Mouse (Mus musculus): ENCODE measurements at regions not wholly inside any gene's neighbourhood (a gene's known extent, or its start where the extent isn't known, plus 50 kb on each side); places are given as distances from the start of the nearest gene placed in this dataset. TPM values are rescaled to one million over a fixed set of nuclear protein-coding genes. Genes with fewer than 3 reads are reported as not detected.

DNA sequence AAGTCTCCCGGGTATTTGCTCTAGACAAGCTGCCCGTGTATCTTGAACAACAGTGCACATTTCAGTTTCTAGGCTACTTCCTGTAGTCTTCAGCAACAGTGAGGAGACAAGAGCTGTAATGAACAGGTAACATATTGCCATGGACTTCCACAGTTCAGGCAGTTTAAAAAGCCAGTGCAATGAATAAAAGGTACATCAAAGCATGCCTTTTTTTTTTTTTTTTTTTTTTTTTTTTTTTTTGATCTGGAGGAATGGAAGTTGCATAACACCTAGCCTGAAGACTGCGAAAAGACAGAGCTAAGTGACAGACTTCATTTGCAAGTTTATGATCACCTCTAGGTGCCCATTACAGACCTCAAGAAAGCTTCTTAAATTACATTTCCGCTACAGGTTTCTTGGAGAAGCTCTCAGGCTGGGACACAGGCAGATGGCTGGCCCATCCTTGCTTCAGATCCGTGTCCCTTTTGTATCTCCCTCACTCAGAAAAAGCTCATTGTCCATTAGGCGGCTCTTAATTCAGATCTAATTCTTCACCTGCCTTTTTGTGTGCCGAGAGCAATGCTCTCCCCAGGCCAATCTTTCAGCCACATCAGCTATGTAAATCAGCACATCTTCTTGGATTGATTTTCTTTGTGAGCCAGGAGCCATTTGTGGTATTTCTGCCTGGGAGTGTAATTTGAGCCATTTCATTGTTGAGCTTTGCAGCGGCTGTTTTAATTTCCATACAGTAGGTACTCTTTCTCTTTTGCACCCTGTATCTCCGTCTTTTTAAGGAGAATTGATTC lies 78.6 kb upstream of the Cnr1 start:
- Histone ChIP-seq H3K4me3 (ENCODE audit: low read depth, low read length) (no peak overlapping the region), H3K9me3 (ENCODE audit: low read length) (no peaks in the 10 kb centered on the region), H3K36me3 (replicated peaks; ENCODE audit: insufficient read depth, low read length) (no peaks in the 10 kb centered on the region), H3K27ac (ENCODE audit: low read depth) (no peak overlapping the region), H3K4me1 (ENCODE audit: insufficient read depth) (no peaks in the 10 kb centered on the region), H3K9ac (replicated peaks) (no peak overlapping the region), H3K4me2 (ENCODE audit: low read depth, low read length) (no peak overlapping the region), H3K27me3 (ENCODE audit: insufficient read depth, low read length) (no peaks in the 10 kb centered on the region)
- 49% methylated on average over 9 of the region's 9 CpGs for WGBS (ENCODE audit: insufficient replicate concordance)
- TF ChIP-seq EP300 (IDR thresholded peaks at IDR 0.05; ENCODE audit: low read depth) = no peak
- TF ChIP-seq CTCF (IDR thresholded peaks at IDR 0.05; ENCODE audit: low read depth) = no peak
- DNase-seq = no peak
- ATAC-seq = no peak

DNA sequence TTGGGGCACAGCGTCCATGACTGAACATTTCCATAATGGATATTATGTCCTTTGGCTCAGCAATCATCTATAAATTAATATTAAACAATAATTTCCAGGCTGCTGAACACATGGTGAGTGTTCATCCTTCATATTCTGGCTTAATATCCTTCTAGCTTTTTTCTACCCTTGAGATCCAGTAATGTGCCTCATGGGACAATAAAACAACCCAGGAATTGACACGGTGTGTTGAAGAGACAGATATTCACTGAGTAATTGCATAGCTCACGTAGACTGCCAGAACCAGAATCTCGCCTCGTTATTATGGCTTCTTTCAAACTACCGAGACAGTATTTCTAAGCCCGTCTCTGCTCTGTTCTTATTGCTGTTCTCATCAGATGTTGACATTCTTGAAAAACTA lies 74.1 kb upstream of the Cnr1 start:
- no peak overlapping the region for H3K4me3 ChIP-seq (ENCODE audit: low read depth, low read length)
- no peaks in the 10 kb centered on the region for H3K9me3 ChIP-seq (ENCODE audit: low read length)
- no peak for DNase-seq
- WGBS (ENCODE audit: insufficient replicate concordance) = 81% methylated on average over 7 of the region's 7 CpGs
- H3K4me2 ChIP-seq (ENCODE audit: low read depth, low read length) = no peak overlapping the region
- no peak overlapping the region for H3K27ac ChIP-seq (ENCODE audit: low read depth)
- H3K27me3 ChIP-seq (ENCODE audit: insufficient read depth, low read length) = no peaks in the 10 kb centered on the region
- no peak overlapping the region for H3K9ac ChIP-seq (replicated peaks)
- ATAC-seq = no peak
- no peaks in the 10 kb centered on the region for H3K36me3 ChIP-seq (replicated peaks; ENCODE audit: insufficient read depth, low read length)
- no peak for TF ChIP-seq EP300 (IDR thresholded peaks at IDR 0.05; ENCODE audit: low read depth)
- no peak for TF ChIP-seq CTCF (IDR thresholded peaks at IDR 0.05; ENCODE audit: low read depth)
- no peaks in the 10 kb centered on the region for H3K4me1 ChIP-seq (ENCODE audit: insufficient read depth)

- no peaks in the 10 kb centered on the region for H3K4me1 ChIP-seq (ENCODE audit: insufficient read depth)
- DNase-seq (no peak), ATAC-seq (no peak)
- WGBS (ENCODE audit: insufficient replicate concordance) = 84% methylated on average over 5 of the region's 5 CpGs
- no peak overlapping the region for H3K4me2 ChIP-seq (ENCODE audit: low read depth, low read length)
- no peak for TF ChIP-seq EP300 (IDR thresholded peaks at IDR 0.05; ENCODE audit: low read depth)
- no peak for TF ChIP-seq CTCF (IDR thresholded peaks at IDR 0.05; ENCODE audit: low read depth)
- H3K27ac ChIP-seq (ENCODE audit: low read depth) = no peak overlapping the region
- no peaks in the 10 kb centered on the region for H3K9me3 ChIP-seq (ENCODE audit: low read length)
- no peaks in the 10 kb centered on the region for H3K36me3 ChIP-seq (replicated peaks; ENCODE audit: insufficient read depth, low read length)
- H3K27me3 ChIP-seq (ENCODE audit: insufficient read depth, low read length) = no peaks in the 10 kb centered on the region
- H3K4me3 ChIP-seq (ENCODE audit: low read depth, low read length) = no peak overlapping the region
- H3K9ac ChIP-seq (replicated peaks) = no peak overlapping the region
These were observed 72.1 kb upstream of the Cnr1 start for GRCm38 (mm10) chr4:33852294-33852693.

DNA sequence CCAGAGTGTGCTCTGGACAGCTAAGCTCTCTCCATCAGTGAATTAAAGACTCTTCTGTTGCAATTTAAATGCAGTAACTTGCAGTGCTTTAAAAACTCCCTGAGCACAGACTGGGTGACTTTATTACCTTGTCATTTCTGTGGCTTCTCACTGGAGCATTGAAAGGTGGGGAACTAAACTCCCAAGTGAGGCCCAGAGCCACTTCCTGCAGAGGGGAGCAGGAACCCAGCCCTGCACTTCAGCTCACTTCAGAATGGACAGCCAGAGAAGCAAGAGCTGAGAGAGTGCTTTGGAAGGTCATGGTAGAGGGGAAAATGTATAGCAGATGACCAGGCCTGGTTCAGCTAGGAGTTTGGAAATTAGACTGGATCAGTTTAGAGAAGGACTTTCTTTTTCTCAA lies 69.3 kb upstream of the Cnr1 start:
- Histone ChIP-seq H3K4me2 (ENCODE audit: low read depth, low read length) (no peak overlapping the region), H3K9ac (replicated peaks) (no peak overlapping the region), H3K27ac (ENCODE audit: low read depth) (no peak overlapping the region), H3K4me3 (ENCODE audit: low read depth, low read length) (no peak overlapping the region), H3K9me3 (ENCODE audit: low read length) (no peaks in the 10 kb centered on the region), H3K36me3 (replicated peaks; ENCODE audit: insufficient read depth, low read length) (no peaks in the 10 kb centered on the region), H3K27me3 (ENCODE audit: insufficient read depth, low read length) (no peaks in the 10 kb centered on the region), H3K4me1 (ENCODE audit: insufficient read depth) (no peaks in the 10 kb centered on the region)
- ATAC-seq = no peak
- TF ChIP-seq EP300 (IDR thresholded peaks at IDR 0.05; ENCODE audit: low read depth) (no peak), CTCF (IDR thresholded peaks at IDR 0.05; ENCODE audit: low read depth) (no peak)
- DNase-seq = no peak

DNA sequence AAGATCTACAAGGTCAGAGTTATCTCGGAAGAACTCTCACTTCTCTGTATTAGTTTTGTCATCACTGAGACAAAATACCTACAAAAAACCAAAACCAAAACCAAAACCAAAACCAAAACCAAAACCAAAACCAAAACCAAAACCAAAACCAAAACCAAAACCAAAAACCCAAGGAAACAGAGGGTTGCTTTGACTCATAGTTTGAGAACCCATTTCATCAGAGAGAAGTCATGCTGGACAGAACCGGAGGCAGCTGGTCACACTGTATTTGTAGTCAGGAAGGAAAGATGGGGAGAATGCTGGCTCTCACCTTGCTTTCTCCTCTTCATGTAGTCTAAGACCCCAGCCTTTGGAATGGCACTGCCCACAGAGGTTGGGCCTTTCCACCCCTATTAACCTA lies 57.3 kb upstream of the Cnr1 start:
- Histone ChIP-seq H3K4me1 (ENCODE audit: insufficient read depth) (no peaks in the 10 kb centered on the region), H3K27me3 (ENCODE audit: insufficient read depth, low read length) (no peaks in the 10 kb centered on the region), H3K9me3 (ENCODE audit: low read length) (no peaks in the 10 kb centered on the region), H3K9ac (replicated peaks) (no peak overlapping the region), H3K4me2 (ENCODE audit: low read depth, low read length) (no peak overlapping the region), H3K27ac (ENCODE audit: low read depth) (no peak overlapping the region), H3K4me3 (ENCODE audit: low read depth, low read length) (no peak overlapping the region), H3K36me3 (replicated peaks; ENCODE audit: insufficient read depth, low read length) (no peaks in the 10 kb centered on the region)
- TF ChIP-seq EP300 (IDR thresholded peaks at IDR 0.05; ENCODE audit: low read depth) (no peak), CTCF (IDR thresholded peaks at IDR 0.05; ENCODE audit: low read depth) (no peak)
- DNase-seq (no peak), ATAC-seq (no peak)
- 73% methylated on average over 2 of the region's 2 CpGs for WGBS (ENCODE audit: insufficient replicate concordance)

GRCm38 (mm10) chr4:33869317-33869716 lies 55.1 kb upstream of the Cnr1 start:
- H3K9ac ChIP-seq (replicated peaks) = no peak overlapping the region
- H3K4me3 ChIP-seq (ENCODE audit: low read depth, low read length) = no peak overlapping the region
- H3K36me3 ChIP-seq (replicated peaks; ENCODE audit: insufficient read depth, low read length) = no peaks in the 10 kb centered on the region
- DNase-seq (no peak), ATAC-seq (no peak)
- no peak overlapping the region for H3K4me2 ChIP-seq (ENCODE audit: low read depth, low read length)
- H3K27me3 ChIP-seq (ENCODE audit: insufficient read depth, low read length) = no peaks in the 10 kb centered on the region
- no peaks in the 10 kb centered on the region for H3K9me3 ChIP-seq (ENCODE audit: low read length)
- no peak overlapping the region for H3K27ac ChIP-seq (ENCODE audit: low read depth)
- H3K4me1 ChIP-seq (ENCODE audit: insufficient read depth) = no peaks in the 10 kb centered on the region
- TF ChIP-seq CTCF (IDR thresholded peaks at IDR 0.05; ENCODE audit: low read depth) (no peak), EP300 (IDR thresholded peaks at IDR 0.05; ENCODE audit: low read depth) (no peak)
- WGBS (ENCODE audit: insufficient replicate concordance) = 57% methylated on average over 5 of the region's 5 CpGs

Small RNA genes lying in the stretch of these regions (microRNA-seq; reads per million reads assigned to microRNA genes)
- gene Gm23304 = not detected
